Mouse (Mus musculus) bone marrow, adult 2 months (tissue): ENCODE measurements around the gene Gnai3. TPM values are rescaled to one million over a fixed set of nuclear protein-coding genes. Genes with fewer than 3 reads are reported as not detected.
A peak's percentile ranks its signal among the peaks of the same experiment; 100 is the strongest.

Experiments
- H3K27ac ChIP-seq: fragments of 200-500 bp; 2 replicates; pipeline ENCODE4 v1.5.1; 2012; ENCODE audit warnings: low read depth, mild to moderate bottlenecking, control low read depth, inconsistent platforms, low read length; ENCODE audit not compliant: control insufficient read depth, poor library complexity, insufficient read depth
- H3K4me1 ChIP-seq: fragments of 200-500 bp; 2 replicates; pipeline ENCODE4 v1.6.1; 2011; ENCODE audit warnings: low read length; ENCODE audit not compliant: control insufficient read depth, insufficient read depth
- H3K4me3 ChIP-seq: fragments of 200-500 bp; replicated peaks from 2 replicates; pipeline ENCODE3; 2011; ENCODE audit warnings: mild to moderate bottlenecking, low read depth, low read length, control low read depth; ENCODE audit not compliant: control insufficient read depth
- CTCF ChIP-seq: fragments of 200-500 bp; IDR thresholded peaks from 2 replicates; pipeline ENCODE4 v1.5.1; 2011; ENCODE audit warnings: low read length, control low read depth; ENCODE audit not compliant: control insufficient read depth, insufficient read depth
- POLR2A ChIP-seq: fragments of 200-500 bp; IDR thresholded peaks from 2 replicates; pipeline ENCODE4 v1.6.1; 2011; ENCODE audit warnings: low read depth, mild to moderate bottlenecking, control low read depth, low read length, borderline replicate concordance; ENCODE audit not compliant: control insufficient read depth
- WGBS: fragments of 180-500 bp; shearing (Covaris S2); methylation state at CpG from one replicate; pipeline ENCODE4 v1.1.7; 2018; 5-methylcytosine and 5-hydroxymethylcytosine counted together
- polyA plus RNA-seq: library from polyadenylated mRNA; stranded (reverse); fragments of >200 nt; gene quantifications from 2 replicates; pipeline ENCODE4 v1.2.4, GENCODE M21; 2011; ENCODE audit warnings: low replicate concordance; ENCODE audit not compliant: missing spikeins, insufficient read depth, insufficient read length

Gene Gnai3
- polyA plus RNA-seq, 1 experiment = 27.5 TPM

- no peak overlapping the region for H3K27ac ChIP-seq
- WGBS = 76% methylated on average over 12 of the region's 12 CpGs
- H3K4me3 ChIP-seq = no peak overlapping the region
- H3K4me1 ChIP-seq = peaks cover 8% of the 10 kb centered on the region; the same call in 1 of the 2 replicates
- no peak for TF ChIP-seq CTCF
- no peak for TF ChIP-seq POLR2A
Measured at GRCm38 (mm10) chr3:108094976-108095760, 50.8 kb downstream of the Gnai3 start.

DNA sequence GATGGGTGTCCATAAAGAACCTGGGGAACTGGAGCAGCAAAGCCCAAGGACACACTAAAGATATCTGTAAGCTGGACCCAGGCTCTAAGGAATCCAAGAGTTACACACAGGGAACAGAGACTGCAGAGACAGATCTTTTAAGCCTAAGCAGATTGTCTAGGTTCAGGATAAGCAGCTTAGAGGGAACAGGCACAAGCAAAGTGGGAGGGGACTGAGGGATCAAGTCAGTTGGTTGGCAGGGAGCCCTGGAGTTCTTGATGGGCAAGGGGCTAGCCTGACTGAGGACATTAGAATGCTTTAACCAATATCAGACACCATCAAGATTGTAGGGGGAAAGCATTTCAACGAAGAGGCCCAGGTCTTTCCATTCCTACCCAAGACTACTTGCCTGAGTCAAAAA, 51.8 kb downstream of the Gnai3 start:
- 79% methylated on average over 1 of the region's 1 CpGs for WGBS
- Histone ChIP-seq H3K27ac (no peak overlapping the region), H3K4me1 (peaks cover 8% of the 10 kb centered on the region; the same call in 1 of the 2 replicates), H3K4me3 (no peak overlapping the region)
- TF ChIP-seq CTCF (no peak), POLR2A (no peak)

DNA sequence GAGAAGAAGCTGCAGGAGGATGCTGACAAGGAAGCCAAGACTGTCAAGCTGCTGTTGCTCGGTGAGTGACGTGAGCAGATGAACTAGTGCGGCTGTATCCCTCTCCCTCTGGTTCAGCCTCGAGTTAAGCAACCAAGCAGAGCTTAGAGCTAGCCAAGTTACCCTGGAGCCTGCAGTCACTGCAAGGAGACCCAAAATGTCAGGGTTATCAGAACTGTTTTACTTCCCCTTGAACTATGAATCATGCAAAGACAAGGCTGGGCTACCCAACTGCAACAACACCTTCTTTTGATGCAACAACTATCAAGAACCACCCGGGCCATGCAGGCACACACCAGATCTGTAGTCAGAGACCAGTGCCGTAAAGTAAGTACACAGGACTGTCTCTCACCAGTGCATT, 52.6 kb downstream of the Gnai3 start:
- Histone ChIP-seq H3K4me1 (peaks cover 8% of the 10 kb centered on the region; the same call in 1 of the 2 replicates), H3K4me3 (no peak overlapping the region), H3K27ac (peak overlapping the region; percentile 4; the same call in 1 of the 2 replicates)
- WGBS = 26% methylated on average over 6 of the region's 6 CpGs
- TF ChIP-seq POLR2A (no peak), CTCF (no peak)

DNA sequence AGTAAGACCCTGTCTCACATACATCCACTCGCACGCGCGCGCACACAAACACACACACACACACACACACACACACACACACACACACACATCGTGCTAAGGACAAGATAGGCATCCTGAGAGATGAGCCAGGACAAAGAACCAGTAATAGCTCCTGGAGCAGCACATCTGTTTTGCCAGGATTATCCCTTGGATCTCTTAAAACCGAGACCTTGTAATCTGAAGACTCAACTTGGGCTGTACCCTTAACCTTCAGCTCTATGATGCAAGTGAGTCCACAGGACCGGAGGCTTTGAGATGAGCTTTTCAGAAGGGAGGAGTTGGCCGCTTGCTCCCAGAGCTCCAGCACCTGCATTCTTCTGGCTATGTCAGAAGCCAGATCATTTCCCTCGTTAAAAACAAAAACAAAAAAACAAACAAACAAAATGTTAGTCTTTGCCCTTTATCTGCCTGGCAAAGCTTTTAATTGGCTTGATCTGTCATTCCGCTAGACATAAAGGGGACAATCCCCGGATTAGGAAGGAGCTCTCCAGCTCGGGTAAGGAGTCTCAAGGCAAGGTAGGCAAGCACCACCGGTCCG, 53.3 kb downstream of the Gnai3 start, which contains the start of gene Gnat2:
Gnat2 (plus strand) TSS at position 254 of the 580 bp plus-strand sequence.
- 90% methylated on average over 15 of the region's 15 CpGs for WGBS
- Histone ChIP-seq H3K4me1 (peaks cover 7% of the 10 kb centered on the region; the same call in 1 of the 2 replicates), H3K4me3 (no peak within 1 kb of the TSS), H3K27ac (peak within 1 kb of the TSS; percentile 4; the same call in 1 of the 2 replicates)
- no peak for TF ChIP-seq POLR2A
- TF ChIP-seq CTCF = no peak

DNA sequence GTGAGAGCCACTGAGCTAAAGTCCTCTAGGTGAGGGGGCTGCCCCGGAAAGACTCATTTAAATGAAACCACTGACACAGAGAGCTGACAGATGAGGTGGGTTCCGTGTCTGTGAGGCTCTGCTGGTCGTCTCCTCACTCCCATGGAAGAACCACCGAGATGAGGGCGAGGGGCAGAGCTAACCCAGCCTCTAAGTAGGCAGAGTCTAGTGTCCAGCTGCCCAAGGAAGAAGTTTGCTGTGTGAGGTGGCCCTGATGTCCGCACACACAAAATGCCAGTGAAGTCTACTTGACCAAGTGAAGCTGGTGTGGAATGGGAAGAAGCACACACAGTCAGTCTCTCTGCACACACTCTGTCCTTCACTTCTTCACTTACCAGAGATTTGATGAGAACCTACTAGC, 53.9 kb downstream of the Gnai3 start:
- 72% methylated on average over 6 of the region's 6 CpGs for WGBS
- no peak for TF ChIP-seq POLR2A
- TF ChIP-seq CTCF = no peak
- Histone ChIP-seq H3K4me3 (no peak overlapping the region), H3K27ac (no peak overlapping the region), H3K4me1 (peaks cover 7% of the 10 kb centered on the region; the same call in 1 of the 2 replicates)

GRCm38 (mm10) chr3:108090561-108090960, 55.4 kb downstream of the Gnai3 start:
- peaks cover 7% of the 10 kb centered on the region; the same call in 1 of the 2 replicates for H3K4me1 ChIP-seq
- TF ChIP-seq POLR2A (no peak), CTCF (no peak)
- WGBS = 89% methylated on average over 2 of the region's 2 CpGs
- no peak overlapping the region for H3K4me3 ChIP-seq
- H3K27ac ChIP-seq = no peak overlapping the region

DNA sequence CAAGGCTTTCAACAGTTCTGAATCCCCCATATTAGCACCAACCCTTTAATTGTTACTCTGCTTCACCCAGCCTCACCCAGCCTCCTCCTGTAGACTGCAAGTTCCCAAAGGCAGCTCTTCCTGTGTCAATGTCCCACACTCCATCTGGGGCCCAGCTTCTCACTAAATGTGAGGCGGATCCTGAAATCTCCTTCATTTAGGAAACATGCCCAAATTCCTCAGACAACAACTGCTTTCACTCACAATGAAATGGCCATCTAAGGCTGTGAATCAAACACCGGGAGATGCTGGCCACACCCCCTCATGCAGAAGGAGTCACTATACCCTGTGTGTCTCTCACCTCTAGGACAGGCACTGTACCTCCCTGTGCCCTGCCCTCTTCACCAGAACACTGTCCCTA, 56.0 kb downstream of the Gnai3 start:
- no peak overlapping the region for H3K27ac ChIP-seq
- TF ChIP-seq CTCF (no peak), POLR2A (no peak)
- 77% methylated on average over 2 of the region's 2 CpGs for WGBS
- no peak overlapping the region for H3K4me3 ChIP-seq
- peaks cover 5% of the 10 kb centered on the region; the same call in 1 of the 2 replicates for H3K4me1 ChIP-seq

DNA sequence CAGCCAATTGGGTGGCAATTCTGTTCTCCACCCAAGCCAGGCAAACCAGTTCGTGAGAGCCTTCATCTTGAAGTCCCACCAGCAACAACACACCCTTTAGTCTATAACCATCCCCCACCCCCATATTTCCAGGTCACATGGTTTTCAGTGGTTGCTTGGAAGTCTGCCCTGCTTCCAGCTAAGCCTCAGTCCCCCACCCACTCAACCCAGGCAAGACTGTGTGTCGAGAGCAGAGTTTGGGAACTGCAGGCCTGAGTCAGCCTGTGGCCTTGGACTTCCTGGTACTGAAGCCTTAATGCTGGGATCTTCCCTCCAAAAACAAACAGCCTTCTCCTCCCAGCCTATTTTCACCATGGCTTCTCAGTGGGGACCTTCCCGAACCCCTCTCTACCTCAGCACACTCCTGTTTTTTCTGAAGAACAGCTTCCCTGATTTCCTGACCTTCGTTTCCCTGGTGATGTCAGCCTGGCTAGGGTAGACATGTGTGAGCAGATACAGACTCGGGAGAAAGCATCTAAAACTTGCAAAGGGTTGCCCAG, 57.0 kb downstream of the Gnai3 start:
- H3K27ac ChIP-seq = no peak overlapping the region
- no peak for TF ChIP-seq CTCF
- TF ChIP-seq POLR2A = no peak
- peaks cover 10% of the 10 kb centered on the region; the same call in 1 of the 2 replicates for H3K4me1 ChIP-seq

More for the DNA sequence above, 57.0 kb downstream of the Gnai3 start:
- H3K4me3 ChIP-seq = no peak overlapping the region
- WGBS = 61% methylated on average over 5 of the region's 5 CpGs
